Mouse (Mus musculus) heart, postnatal 0 days (tissue): ENCODE data around the gene Kmt2e.

Experiments used
- CTCF ChIP-seq: IDR thresholded peaks from 2 replicates; pipeline ENCODE4 v1.5.1; 2016; ENCODE audit warnings: antibody characterized with exemption, control low read depth, low read depth
- EP300 ChIP-seq: IDR thresholded peaks from 2 replicates; pipeline ENCODE4 v1.6.1; 2016; ENCODE audit warnings: antibody characterized with exemption, low read depth

- TF ChIP-seq CTCF (no peak), EP300 (no peak)
Observed at GRCm38 (mm10) chr5:23440572-23440971, 6.3 kb downstream of the Kmt2e start.
